Mouse (Mus musculus): ENCODE measurements at regions not wholly inside any gene's neighbourhood (a gene's known extent, or its start where the extent isn't known, plus 50 kb on each side); places are given as distances from the start of the nearest gene placed in this dataset.
A peak's percentile ranks its signal among the peaks of the same experiment; 100 is the strongest.

- DNase-seq (ENCODE audit: low spot score), result no peak
These were observed 115.8 kb downstream of the Lnpk start for GRCm38 (mm10) chr2:74463407-74463806.

GRCm38 (mm10) chr2:74461211-74461844 is 117.9 kb downstream of the Lnpk start:
- no peak for DNase-seq (ENCODE audit: low spot score)

- no peak for DNase-seq (ENCODE audit: low spot score)
These were observed 124.8 kb downstream of the Lnpk start for GRCm38 (mm10) chr2:74454431-74454830.

GRCm38 (mm10) chr2:74452679-74453078 is 126.6 kb downstream of the Lnpk start:
- no peak for DNase-seq (ENCODE audit: low spot score)

GRCm38 (mm10) chr2:74451578-74451977 is 127.7 kb downstream of the Lnpk start:
- peak; percentile 7 for DNase-seq (ENCODE audit: low spot score)

GRCm38 (mm10) chr2:74451038-74451437 is 128.2 kb downstream of the Lnpk start:
- DNase-seq (ENCODE audit: low spot score), result no peak

- DNase-seq (ENCODE audit: low spot score), result peak; percentile 9
These were observed 129.0 kb downstream of the Lnpk start for GRCm38 (mm10) chr2:74450064-74450765.

GRCm38 (mm10) chr2:74435184-74435911 is 143.9 kb downstream of the Lnpk start:
- no peak for DNase-seq (ENCODE audit: low spot score)

- DNase-seq (ENCODE audit: low spot score), result peak; percentile 58
These were observed 152.5 kb downstream of the Lnpk start for GRCm38 (mm10) chr2:74426746-74427145.

GRCm38 (mm10) chr2:74424726-74425125 is 154.5 kb downstream of the Lnpk start:
- DNase-seq (ENCODE audit: low spot score), result peak; percentile 50

- DNase-seq (ENCODE audit: low spot score), result no peak
These were observed 163.1 kb downstream of the Lnpk start for GRCm38 (mm10) chr2:74416097-74416496.

GRCm38 (mm10) chr2:74414721-74415120 is 164.5 kb downstream of the Lnpk start:
- no peak for DNase-seq (ENCODE audit: low spot score)

- DNase-seq (ENCODE audit: low spot score), result no peak
These were observed 169.3 kb downstream of the Lnpk start for GRCm38 (mm10) chr2:74409856-74410404.

- no peak for DNase-seq (ENCODE audit: low spot score)
These were observed 174.7 kb downstream of the Lnpk start for GRCm38 (mm10) chr2:74404493-74404892.

- no peak for DNase-seq (ENCODE audit: low spot score)
These were observed 188.2 kb downstream of the Lnpk start for GRCm38 (mm10) chr2:74391064-74391463.

- DNase-seq (ENCODE audit: low spot score), result no peak
These were observed 191.2 kb downstream of the Lnpk start for GRCm38 (mm10) chr2:74388078-74388477.

GRCm38 (mm10) chr2:74384918-74385317 is 194.3 kb downstream of the Lnpk start:
- no peak for DNase-seq (ENCODE audit: low spot score)

GRCm38 (mm10) chr2:74380574-74381287 is 198.5 kb downstream of the Lnpk start:
- no peak for DNase-seq (ENCODE audit: low spot score)

GRCm38 (mm10) chr2:74378709-74379108 is 200.5 kb downstream of the Lnpk start:
- no peak for DNase-seq (ENCODE audit: low spot score)

- DNase-seq (ENCODE audit: low spot score), result no peak
These were observed 205.3 kb downstream of the Lnpk start for GRCm38 (mm10) chr2:74373938-74374337.

- DNase-seq (ENCODE audit: low spot score), result no peak
These were observed 206.2 kb downstream of the Lnpk start for GRCm38 (mm10) chr2:74373056-74373455.

GRCm38 (mm10) chr2:74363255-74363654 is 216.0 kb downstream of the Lnpk start:
- no peak for DNase-seq (ENCODE audit: low spot score)
